Mouse (Mus musculus) embryonic stem cell, embryonic (primary cell): ENCODE data around the gene Tlr9.

ENCODE experiments used
- CTCF ChIA-PET, 4 experiments: fragments of 300-600 bp in 2 of 4; fragments of 350-600 bp in 2 of 4; sonication (Branson Sonifier 250); formaldehyde crosslinking; loops; one replicate each; lab custom pipeline; 2022; ENCODE audit warnings: inconsistent platforms in 2 of 4; lab: Charles Lee
- POLR2A ChIA-PET, 4 experiments: fragments of 300-600 bp in 2 of 4; fragments of 350-600 bp in 2 of 4; sonication (Branson Sonifier 250); formaldehyde crosslinking; loops; one replicate each; lab custom pipeline; 2022; ENCODE audit warnings: antibody characterized with exemption in 4 of 4, inconsistent platforms in 1 of 4; lab: Charles Lee

The Tlr9 gene

GRCm38 (mm10) chr9:106232956-106233355, 10.6 kb downstream of the Tlr9 start:
- POLR2A ChIA-PET: interaction anchor here in 1 of 4 experiments (1.1 to 4.1 kb wide), 3 partner anchors 7 to 66 kb away, joined by 3 to 17 read pairs (median 3); no protein-coding TSS in a partner anchor
- CTCF ChIA-PET: interaction anchor here in 2 of 4 experiments (0.6 to 0.9 kb wide), 2 partner anchors 9 to 113 kb away, joined by 3 to 6 read pairs; no protein-coding TSS in a partner anchor

- CTCF ChIA-PET: interaction anchor here in 1 of 4 experiments (0.6 to 1.6 kb wide), 3 partner anchors 8 to 47 kb away, joined by 3 to 6 read pairs (median 3); partner anchors contain the start of gene Poc1a
- POLR2A ChIA-PET: interaction anchor here in 2 of 4 experiments (0.9 to 4.1 kb wide), 6 partner anchors 8 to 243 kb away, joined by 3 to 17 read pairs (median 4); partner anchors contain the start of gene Parp3 (in 1 of the 2)
These were observed 11.6 kb downstream of the Tlr9 start for GRCm38 (mm10) chr9:106233953-106234352.

DNA sequence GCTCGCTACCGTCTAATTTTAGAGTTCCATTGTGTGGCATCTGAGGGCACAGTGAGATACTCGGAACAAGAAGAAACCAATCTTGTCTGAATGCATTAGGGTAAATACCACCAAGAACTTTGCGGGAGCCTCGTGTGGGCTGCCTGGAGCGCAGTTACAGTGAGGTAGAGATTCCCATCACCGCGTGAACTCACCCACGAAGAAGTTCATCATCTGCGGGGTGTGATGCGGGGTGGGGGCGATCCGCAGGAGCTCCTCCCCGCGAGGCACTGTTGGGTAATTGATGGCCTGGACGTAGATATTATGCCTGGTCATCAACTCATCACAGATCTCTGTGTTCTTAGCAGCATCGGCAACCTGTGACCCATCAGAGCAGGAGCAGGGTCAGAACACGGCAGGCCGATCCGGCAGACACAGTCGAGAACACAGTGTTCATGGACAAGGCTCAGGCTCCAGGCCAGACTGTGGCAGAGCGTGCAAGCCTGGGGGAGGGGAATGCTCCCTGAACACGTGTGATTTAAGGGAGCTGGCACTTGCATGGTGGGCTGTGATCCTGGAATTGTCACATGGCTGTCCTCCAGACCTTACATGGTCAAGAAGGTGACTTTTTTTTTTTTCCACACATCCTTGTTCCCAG, 12.9 kb downstream of the Tlr9 start:
- ChIA-PET POLR2A (interaction anchor here in 2 of 4 experiments (0.6 to 4.1 kb wide), 6 partner anchors 7 to 72 kb away, joined by 3 to 17 read pairs (median 3); partner anchors contain the start of gene Tlr9 (in 1 of the 2)), CTCF (interaction anchor here in 1 of 4 experiments (1.6 kb wide), 1 partner anchor 23 kb away, joined by 6 read pairs; no protein-coding TSS in a partner anchor)

DNA sequence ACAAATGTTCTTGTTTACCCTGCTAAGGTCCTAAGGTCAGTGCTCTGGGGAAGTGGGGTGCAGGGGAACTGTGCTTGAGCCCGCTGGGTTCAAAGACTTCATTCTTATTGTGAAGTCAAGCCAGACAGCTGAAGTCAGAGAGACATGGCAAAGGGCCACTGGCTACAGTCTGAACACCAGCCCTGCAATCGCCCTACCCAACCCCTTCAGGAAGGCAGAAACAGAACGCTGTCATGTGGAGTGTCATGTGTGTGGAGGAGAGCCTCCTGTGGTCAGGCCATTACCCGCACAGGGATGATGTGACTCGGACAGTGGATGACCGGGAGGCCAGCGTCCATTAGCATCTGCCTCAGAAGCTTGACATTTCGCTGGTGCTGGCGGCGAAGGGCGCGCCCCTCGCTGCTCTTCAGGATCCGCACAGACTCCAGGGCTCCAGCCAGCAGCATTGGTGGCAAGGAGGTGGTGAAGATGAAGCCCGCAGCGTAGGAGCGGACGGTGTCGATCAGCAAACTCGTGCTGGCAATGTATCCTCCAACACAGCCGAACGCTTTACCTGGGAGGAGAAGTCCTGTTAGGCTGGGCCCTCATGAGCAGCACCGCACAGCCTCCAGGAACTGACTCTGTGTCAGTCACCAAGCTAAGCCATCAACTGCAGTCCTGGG, 13.9 kb downstream of the Tlr9 start:
- ChIA-PET CTCF (no interaction called here), POLR2A (interaction anchor here in 1 of 4 experiments (0.8 to 4.1 kb wide), 3 partner anchors 11 to 68 kb away, joined by 3 to 17 read pairs (median 4); no protein-coding TSS in a partner anchor)

- CTCF ChIA-PET: no interaction called here
- POLR2A ChIA-PET: interaction anchor here in 1 of 4 experiments (0.9 to 4.1 kb wide), 2 partner anchors 11 to 40 kb away, joined by 4 to 17 read pairs; no protein-coding TSS in a partner anchor
These were observed 14.4 kb downstream of the Tlr9 start for GRCm38 (mm10) chr9:106236818-106237211.

- ChIA-PET CTCF (interaction anchor here in 1 of 4 experiments (0.6 kb wide), 1 partner anchor 295 kb away, joined by 3 read pairs; no protein-coding TSS in a partner anchor), POLR2A (interaction anchor here in 1 of 4 experiments (0.9 to 1.2 kb wide), 3 partner anchors 10 to 46 kb away, joined by 3 read pairs; no protein-coding TSS in a partner anchor)
These were observed 15.0 kb downstream of the Tlr9 start for GRCm38 (mm10) chr9:106237401-106237800.

- ChIA-PET POLR2A (interaction anchor here in 1 of 4 experiments (0.9 to 1.2 kb wide), 3 partner anchors 11 to 47 kb away, joined by 3 read pairs; no protein-coding TSS in a partner anchor), CTCF (interaction anchor here in 1 of 4 experiments (0.6 kb wide), 1 partner anchor 295 kb away, joined by 3 read pairs; no protein-coding TSS in a partner anchor)
These were observed 15.5 kb downstream of the Tlr9 start for GRCm38 (mm10) chr9:106237878-106238277.

DNA sequence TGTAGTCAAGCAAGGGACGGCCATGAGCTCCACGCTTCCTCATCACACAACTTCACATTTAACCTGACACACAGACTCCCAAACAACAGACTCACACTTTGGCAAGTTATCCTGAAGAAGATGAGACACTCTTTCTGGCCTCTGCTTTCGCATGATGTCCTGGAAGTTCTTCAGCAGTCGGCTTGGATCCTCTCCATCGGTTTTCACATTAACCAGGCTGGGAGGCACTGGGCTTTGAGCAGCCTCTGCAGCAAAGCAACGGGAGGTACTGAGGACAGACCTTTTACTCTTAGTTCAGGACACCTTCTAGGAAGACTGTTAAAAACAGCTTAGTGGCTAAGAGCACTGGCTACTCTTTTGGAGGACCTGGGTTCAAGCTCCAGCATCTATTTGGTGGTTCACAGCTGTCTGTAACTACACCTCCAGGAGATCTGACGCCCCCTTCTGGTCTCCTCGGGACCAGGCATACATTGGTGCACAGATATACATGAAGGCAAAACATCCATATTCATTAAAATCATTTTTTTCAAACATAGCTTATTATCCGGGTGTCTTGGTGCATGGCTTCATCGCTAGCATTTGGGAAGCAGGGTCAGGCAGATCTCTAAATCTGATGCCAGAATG, 19.3 kb downstream of the Tlr9 start:
- CTCF ChIA-PET: interaction anchor here (0.6 to 3.0 kb wide), 17 partner anchors 8 to 1092 kb away, joined by 3 to 21 read pairs (median 7); partner anchors contain the start of gene Poc1a (in 1 of the 4)
- POLR2A ChIA-PET: interaction anchor here in 3 of 4 experiments (0.8 to 4.2 kb wide), 16 partner anchors 7 to 235 kb away, joined by 3 to 21 read pairs (median 5); partner anchors contain the start of genes Parp3 (in 1 of the 3), Rpl29 (in 1 of the 3) and Wdr82 (in 1 of the 3)

- ChIA-PET CTCF (interaction anchor here in 3 of 4 experiments (0.5 to 3.0 kb wide), 18 partner anchors 10 to 1397 kb away, joined by 3 to 21 read pairs (median 4); partner anchors contain the start of genes Parp3 (in 2 of the 3), Poc1a (in 2 of the 3), Rrp9 (in 1 of the 3) and Wdr82 (in 1 of the 3)), POLR2A (interaction anchor here in 3 of 4 experiments (0.7 to 4.2 kb wide), 21 partner anchors 8 to 234 kb away, joined by 3 to 21 read pairs (median 5); partner anchors contain the start of genes Wdr82 (in 2 of the 3), Dusp7 (in 1 of the 3), Parp3 (in 1 of the 3) and Poc1a (in 1 of the 3))
These were observed 20.6 kb downstream of the Tlr9 start for GRCm38 (mm10) chr9:106242813-106243488.

DNA sequence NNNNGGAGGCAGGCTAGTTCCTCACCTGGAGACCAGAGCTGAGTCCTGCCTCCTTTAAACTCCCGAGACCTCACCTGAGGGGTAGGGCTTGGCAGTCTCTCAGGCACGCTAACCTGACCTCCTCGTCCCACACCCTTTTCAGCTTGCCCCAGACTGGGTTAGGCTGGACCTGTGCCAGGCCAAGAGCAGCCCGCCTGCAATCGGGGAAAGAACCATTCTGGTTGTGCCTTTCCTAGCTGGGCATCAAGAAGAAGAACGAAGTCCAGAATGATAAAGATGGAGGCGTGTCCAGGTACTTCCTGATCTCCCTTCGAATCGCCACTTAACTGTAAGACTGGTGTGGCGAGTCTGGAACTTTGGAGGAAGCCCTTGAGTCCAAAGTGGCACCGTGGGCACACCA, 27.2 kb downstream of the Tlr9 start:
- POLR2A ChIA-PET: interaction anchor here in 2 of 4 experiments (0.8 to 3.4 kb wide), 14 partner anchors 10 to 204 kb away, joined by 3 to 18 read pairs (median 4); partner anchors contain the start of genes Pcbp4 (in 1 of the 2) and Wdr82 (in 1 of the 2)
- CTCF ChIA-PET: interaction anchor here in 3 of 4 experiments (0.5 to 1.6 kb wide), 10 partner anchors 10 to 173 kb away, joined by 3 to 7 read pairs (median 3); no protein-coding TSS in a partner anchor

GRCm38 (mm10) chr9:106250245-106250644, 27.8 kb downstream of the Tlr9 start:
- ChIA-PET POLR2A (interaction anchor here in 3 of 4 experiments (0.7 to 3.4 kb wide), 20 partner anchors 8 to 227 kb away, joined by 3 to 18 read pairs (median 3); partner anchors contain the start of genes Wdr82 (in 2 of the 3), Parp3 (in 1 of the 3), Pcbp4 (in 1 of the 3) and Rpl29 (in 1 of the 3)), CTCF (interaction anchor here in 3 of 4 experiments (0.6 to 1.6 kb wide), 7 partner anchors 10 to 94 kb away, joined by 3 to 7 read pairs (median 3); no protein-coding TSS in a partner anchor)

- ChIA-PET CTCF (interaction anchor here in 3 of 4 experiments (0.6 to 1.6 kb wide), 4 partner anchors 20 to 179 kb away, joined by 3 to 4 read pairs (median 3); no protein-coding TSS in a partner anchor), POLR2A (interaction anchor here in 3 of 4 experiments (0.7 to 3.4 kb wide), 14 partner anchors 9 to 226 kb away, joined by 3 to 18 read pairs (median 4); partner anchors contain the start of genes Rpl29 (in 2 of the 3), Wdr82 (in 2 of the 3), Parp3 (in 1 of the 3) and Pcbp4 (in 1 of the 3))
These were observed 28.7 kb downstream of the Tlr9 start for GRCm38 (mm10) chr9:106251066-106251465.

GRCm38 (mm10) chr9:106254001-106254400, 31.6 kb downstream of the Tlr9 start:
- CTCF ChIA-PET: no interaction called here
- POLR2A ChIA-PET: interaction anchor here in 1 of 4 experiments (0.6 kb wide), 1 partner anchor 131 kb away, joined by 3 read pairs; no protein-coding TSS in a partner anchor

DNA sequence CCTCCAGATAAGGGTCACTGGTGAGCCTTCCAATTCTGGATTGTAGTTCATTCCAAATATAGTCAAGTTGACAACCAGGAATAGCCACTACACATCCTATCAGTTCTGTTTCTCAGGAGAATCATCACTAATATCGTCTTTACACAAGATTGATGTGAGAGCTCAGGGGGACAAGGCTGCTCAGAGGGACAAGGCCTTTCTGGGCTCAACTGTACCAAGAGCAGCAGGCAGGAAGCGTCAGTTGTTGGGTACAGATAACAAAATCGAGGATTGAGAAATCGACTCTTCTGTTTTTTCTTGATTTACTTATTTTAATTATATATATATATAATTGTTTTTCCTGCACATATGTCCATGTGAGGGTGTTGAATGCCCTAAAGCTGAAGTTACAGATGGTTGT, 36.0 kb downstream of the Tlr9 start:
- ChIA-PET CTCF (interaction anchor here in 1 of 4 experiments (1.0 kb wide), 1 partner anchor 85 kb away, joined by 3 read pairs; no protein-coding TSS in a partner anchor), POLR2A (interaction anchor here in 2 of 4 experiments (0.6 to 3.3 kb wide), 7 partner anchors 9 to 174 kb away, joined by 3 to 18 read pairs (median 4); partner anchors contain the start of genes Wdr82 (in 2 of the 2) and Alas1 (in 1 of the 2))

DNA sequence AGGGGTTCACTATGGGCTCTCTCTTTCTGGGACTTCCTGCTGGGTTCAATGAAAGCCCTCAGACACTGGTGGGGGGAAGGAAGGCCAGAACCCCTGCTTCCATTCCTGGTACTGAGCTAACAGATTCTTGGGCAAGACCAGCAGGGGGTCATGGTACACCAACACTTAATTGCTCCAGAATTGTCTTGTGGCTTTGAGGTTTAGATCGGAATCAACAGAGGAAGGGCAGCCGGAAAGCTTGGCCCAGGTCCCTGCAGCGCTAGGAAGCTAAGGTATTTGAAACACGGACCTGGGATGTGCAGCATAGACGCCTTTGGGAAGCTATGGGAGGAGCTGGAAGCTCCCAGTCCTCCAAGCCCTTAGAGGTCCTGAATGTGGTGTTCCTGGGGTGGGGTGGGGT, 36.6 kb downstream of the Tlr9 start:
- POLR2A ChIA-PET: interaction anchor here in 2 of 4 experiments (0.5 to 3.3 kb wide), 10 partner anchors 9 to 1052 kb away, joined by 3 to 18 read pairs (median 4); partner anchors contain the start of genes Wdr82 (in 2 of the 2), Acy1 (in 1 of the 2) and Alas1 (in 1 of the 2)
- CTCF ChIA-PET: interaction anchor here in 3 of 4 experiments (0.6 to 1.9 kb wide), 6 partner anchors 31 to 228 kb away, joined by 3 to 12 read pairs (median 4); no protein-coding TSS in a partner anchor
